Mouse (Mus musculus): ENCODE results near the gene Ppm1m. TPM values are rescaled to one million over a fixed set of nuclear protein-coding genes. Genes with fewer than 3 reads are reported as not detected.

The Ppm1m gene
- 36.4 and 43.1 TPM in 2 replicates for polyA plus RNA-seq (2014; fragmentation: Nextera tagmentation; extraction: Ambion mirVana)

- peak; percentile 1; the same call in 1 of the 2 replicates for ATAC-seq (ENCODE audit: low FRiP score, low TSS enrichment)
- Histone ChIP-seq H3K4me3 (ENCODE audit: low read length) (peak within 1 kb of the TSS; percentile 71), H3K9ac (ENCODE audit: low read depth, low read length) (peak within 1 kb of the TSS; percentile 78), H3K4me2 (replicated peaks; ENCODE audit: low read depth, low read length) (peak within 1 kb of the TSS; percentile 73), H3K27me3 (ENCODE audit: control insufficient read depth, insufficient read depth, low read length) (no peaks in the 10 kb centered on the region), H3K36me3 (ENCODE audit: control insufficient read depth, insufficient read depth, low read length) (peaks cover 14% of the 10 kb centered on the region; the same call in 1 of the 2 replicates), H3K27ac (ENCODE audit: low read depth, low read length) (peak within 1 kb of the TSS; percentile 47; the same call in 1 of the 2 replicates), H3K9me3 (ENCODE audit: control insufficient read depth, low read length) (no peaks in the 10 kb centered on the region), H3K4me1 (ENCODE audit: control insufficient read depth, insufficient read depth, low read length) (peaks cover 30% of the 10 kb centered on the region)
- WGBS, result 38% methylated on average over 18 of the region's 18 CpGs
These were observed at the start of gene Ppm1m for GRCm38 (mm10) chr9:106199535-106200272. Gene Ppm1m (minus strand): TSS chr9:106199746.

- no peaks in the 10 kb centered on the region for H3K9me3 ChIP-seq (ENCODE audit: control insufficient read depth, low read length)
- H3K9ac ChIP-seq (ENCODE audit: low read depth, low read length), result no peak overlapping the region
- no peak overlapping the region for H3K4me3 ChIP-seq (ENCODE audit: low read length)
- H3K36me3 ChIP-seq (ENCODE audit: control insufficient read depth, insufficient read depth, low read length), result peaks cover 53% of the 10 kb centered on the region
- peak overlapping the region; percentile 77 for H3K27ac ChIP-seq (ENCODE audit: low read depth, low read length)
- peaks cover 10% of the 10 kb centered on the region for H3K4me1 ChIP-seq (ENCODE audit: control insufficient read depth, insufficient read depth, low read length)
- H3K4me2 ChIP-seq (replicated peaks; ENCODE audit: low read depth, low read length), result no peak overlapping the region
- no peaks in the 10 kb centered on the region for H3K27me3 ChIP-seq (ENCODE audit: control insufficient read depth, insufficient read depth, low read length)
- 66% methylated on average over 19 of the region's 19 CpGs for WGBS
- ATAC-seq (ENCODE audit: low FRiP score, low TSS enrichment), result no peak
These were observed 43.4 kb upstream of the Ppm1m start for GRCm38 (mm10) chr9:106242813-106243488.

GRCm38 (mm10) chr9:106241541-106242164, 42.1 kb upstream of the Ppm1m start:
- WGBS, result 88% methylated on average over 10 of the region's 10 CpGs
- H3K27me3 ChIP-seq (ENCODE audit: control insufficient read depth, insufficient read depth, low read length), result no peaks in the 10 kb centered on the region
- ATAC-seq (ENCODE audit: low FRiP score, low TSS enrichment), result no peak
- H3K36me3 ChIP-seq (ENCODE audit: control insufficient read depth, insufficient read depth, low read length), result peaks cover 65% of the 10 kb centered on the region
- H3K4me1 ChIP-seq (ENCODE audit: control insufficient read depth, insufficient read depth, low read length), result peaks cover 4% of the 10 kb centered on the region
- H3K9me3 ChIP-seq (ENCODE audit: control insufficient read depth, low read length), result no peaks in the 10 kb centered on the region
- H3K9ac ChIP-seq (ENCODE audit: low read depth, low read length), result no peak overlapping the region
- no peak overlapping the region for H3K4me2 ChIP-seq (replicated peaks; ENCODE audit: low read depth, low read length)
- H3K27ac ChIP-seq (ENCODE audit: low read depth, low read length), result no peak overlapping the region
- H3K4me3 ChIP-seq (ENCODE audit: low read length), result no peak overlapping the region

- no peaks in the 10 kb centered on the region for H3K9me3 ChIP-seq (ENCODE audit: control insufficient read depth, low read length)
- H3K27me3 ChIP-seq (ENCODE audit: control insufficient read depth, insufficient read depth, low read length), result no peaks in the 10 kb centered on the region
- ATAC-seq (ENCODE audit: low FRiP score, low TSS enrichment), result no peak
- H3K4me3 ChIP-seq (ENCODE audit: low read length), result no peak overlapping the region
- no peaks in the 10 kb centered on the region for H3K4me1 ChIP-seq (ENCODE audit: control insufficient read depth, insufficient read depth, low read length)
- WGBS, result 93% methylated on average over 10 of the region's 10 CpGs
- no peak overlapping the region for H3K27ac ChIP-seq (ENCODE audit: low read depth, low read length)
- H3K36me3 ChIP-seq (ENCODE audit: control insufficient read depth, insufficient read depth, low read length), result peaks cover 88% of the 10 kb centered on the region
- no peak overlapping the region for H3K9ac ChIP-seq (ENCODE audit: low read depth, low read length)
- H3K4me2 ChIP-seq (replicated peaks; ENCODE audit: low read depth, low read length), result no peak overlapping the region
These were observed 38.3 kb upstream of the Ppm1m start for GRCm38 (mm10) chr9:106237878-106238277.

GRCm38 (mm10) chr9:106237401-106237800, 37.9 kb upstream of the Ppm1m start:
- H3K36me3 ChIP-seq (ENCODE audit: control insufficient read depth, insufficient read depth, low read length), result peaks cover 88% of the 10 kb centered on the region
- no peaks in the 10 kb centered on the region for H3K9me3 ChIP-seq (ENCODE audit: control insufficient read depth, low read length)
- H3K27ac ChIP-seq (ENCODE audit: low read depth, low read length), result no peak overlapping the region
- H3K4me3 ChIP-seq (ENCODE audit: low read length), result no peak overlapping the region
- H3K4me2 ChIP-seq (replicated peaks; ENCODE audit: low read depth, low read length), result no peak overlapping the region
- H3K9ac ChIP-seq (ENCODE audit: low read depth, low read length), result no peak overlapping the region
- 86% methylated on average over 8 of the region's 8 CpGs for WGBS
- no peak for ATAC-seq (ENCODE audit: low FRiP score, low TSS enrichment)
- H3K4me1 ChIP-seq (ENCODE audit: control insufficient read depth, insufficient read depth, low read length), result no peaks in the 10 kb centered on the region
- H3K27me3 ChIP-seq (ENCODE audit: control insufficient read depth, insufficient read depth, low read length), result no peaks in the 10 kb centered on the region

GRCm38 (mm10) chr9:106236818-106237211, 37.3 kb upstream of the Ppm1m start:
- no peak overlapping the region for H3K4me3 ChIP-seq (ENCODE audit: low read length)
- no peak for ATAC-seq (ENCODE audit: low FRiP score, low TSS enrichment)
- H3K4me2 ChIP-seq (replicated peaks; ENCODE audit: low read depth, low read length), result no peak overlapping the region
- no peaks in the 10 kb centered on the region for H3K4me1 ChIP-seq (ENCODE audit: control insufficient read depth, insufficient read depth, low read length)
- H3K36me3 ChIP-seq (ENCODE audit: control insufficient read depth, insufficient read depth, low read length), result peaks cover 84% of the 10 kb centered on the region
- no peak overlapping the region for H3K27ac ChIP-seq (ENCODE audit: low read depth, low read length)
- H3K9ac ChIP-seq (ENCODE audit: low read depth, low read length), result no peak overlapping the region
- no peaks in the 10 kb centered on the region for H3K27me3 ChIP-seq (ENCODE audit: control insufficient read depth, insufficient read depth, low read length)
- WGBS, result 60% methylated on average over 3 of the region's 3 CpGs
- no peaks in the 10 kb centered on the region for H3K9me3 ChIP-seq (ENCODE audit: control insufficient read depth, low read length)

GRCm38 (mm10) chr9:106236156-106236817, 36.7 kb upstream of the Ppm1m start:
- no peak overlapping the region for H3K9ac ChIP-seq (ENCODE audit: low read depth, low read length)
- no peaks in the 10 kb centered on the region for H3K4me1 ChIP-seq (ENCODE audit: control insufficient read depth, insufficient read depth, low read length)
- H3K27ac ChIP-seq (ENCODE audit: low read depth, low read length), result no peak overlapping the region
- no peak for ATAC-seq (ENCODE audit: low FRiP score, low TSS enrichment)
- 90% methylated on average over 23 of the region's 23 CpGs for WGBS
- H3K36me3 ChIP-seq (ENCODE audit: control insufficient read depth, insufficient read depth, low read length), result peaks cover 79% of the 10 kb centered on the region
- H3K9me3 ChIP-seq (ENCODE audit: control insufficient read depth, low read length), result no peaks in the 10 kb centered on the region
- no peaks in the 10 kb centered on the region for H3K27me3 ChIP-seq (ENCODE audit: control insufficient read depth, insufficient read depth, low read length)
- no peak overlapping the region for H3K4me3 ChIP-seq (ENCODE audit: low read length)
- H3K4me2 ChIP-seq (replicated peaks; ENCODE audit: low read depth, low read length), result no peak overlapping the region

- 71% methylated on average over 23 of the region's 23 CpGs for WGBS
- Histone ChIP-seq H3K4me3 (ENCODE audit: low read length) (no peak overlapping the region), H3K9ac (ENCODE audit: low read depth, low read length) (no peak overlapping the region), H3K4me2 (replicated peaks; ENCODE audit: low read depth, low read length) (no peak overlapping the region), H3K27me3 (ENCODE audit: control insufficient read depth, insufficient read depth, low read length) (no peaks in the 10 kb centered on the region), H3K4me1 (ENCODE audit: control insufficient read depth, insufficient read depth, low read length) (no peaks in the 10 kb centered on the region), H3K36me3 (ENCODE audit: control insufficient read depth, insufficient read depth, low read length) (peaks cover 70% of the 10 kb centered on the region), H3K27ac (ENCODE audit: low read depth, low read length) (no peak overlapping the region), H3K9me3 (ENCODE audit: control insufficient read depth, low read length) (no peaks in the 10 kb centered on the region)
- no peak for ATAC-seq (ENCODE audit: low FRiP score, low TSS enrichment)
These were observed 35.8 kb upstream of the Ppm1m start for GRCm38 (mm10) chr9:106235194-106235830.

Measured in kidney, embryonic 14.5 days (tissue).